Mouse (Mus musculus) inflammation-experienced regulatory T-cells (primary cell): ENCODE results near the gene Dpagt1. TPM values are rescaled to one million over a fixed set of nuclear protein-coding genes. Genes with fewer than 3 reads are reported as not detected.

ENCODE experiments used
- polyA plus RNA-seq, 2 experiments: library from polyadenylated mRNA; unstranded; fragments of 100-300 nt; shearing (Covaris generic); gene quantifications; one replicate each; pipeline ENCODE4 v1.2.1; 2017

Gene Dpagt1
- 10 to 100 TPM; 22.6 to 23.7 TPM for polyA plus RNA-seq

DNA sequence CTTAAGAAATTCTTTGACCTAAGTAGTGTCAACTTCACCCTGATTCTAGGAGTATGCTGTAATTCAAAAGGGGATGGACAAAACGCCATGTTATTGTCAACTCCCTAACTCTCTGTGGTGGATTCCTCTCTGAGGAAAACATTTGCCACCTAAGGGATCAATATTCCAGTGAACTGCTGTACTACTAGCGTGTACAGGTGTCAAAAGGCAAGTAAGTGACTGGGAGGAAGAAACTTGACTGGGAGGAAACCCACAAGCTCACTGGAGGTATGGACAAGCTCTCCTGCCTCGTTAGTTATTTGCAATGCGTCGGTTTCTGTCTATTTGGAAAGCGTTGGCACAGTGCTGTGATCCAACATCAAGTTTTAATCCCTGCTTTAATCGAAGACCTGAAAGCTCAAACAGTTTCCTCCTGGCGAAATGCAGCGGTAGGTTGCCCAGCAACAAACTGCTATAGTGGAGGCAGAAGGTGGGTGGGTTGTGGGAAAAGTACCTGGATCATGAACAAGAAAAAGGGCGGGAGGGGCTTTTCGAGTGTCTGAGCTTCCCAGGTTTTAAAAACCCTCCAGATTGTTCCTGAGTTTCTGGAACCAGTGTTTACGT is at the start of gene Dpagt1:
Gene Dpagt1, plus strand, starts transcription at position 252 of the 603 bp plus-strand sequence.

DNA sequence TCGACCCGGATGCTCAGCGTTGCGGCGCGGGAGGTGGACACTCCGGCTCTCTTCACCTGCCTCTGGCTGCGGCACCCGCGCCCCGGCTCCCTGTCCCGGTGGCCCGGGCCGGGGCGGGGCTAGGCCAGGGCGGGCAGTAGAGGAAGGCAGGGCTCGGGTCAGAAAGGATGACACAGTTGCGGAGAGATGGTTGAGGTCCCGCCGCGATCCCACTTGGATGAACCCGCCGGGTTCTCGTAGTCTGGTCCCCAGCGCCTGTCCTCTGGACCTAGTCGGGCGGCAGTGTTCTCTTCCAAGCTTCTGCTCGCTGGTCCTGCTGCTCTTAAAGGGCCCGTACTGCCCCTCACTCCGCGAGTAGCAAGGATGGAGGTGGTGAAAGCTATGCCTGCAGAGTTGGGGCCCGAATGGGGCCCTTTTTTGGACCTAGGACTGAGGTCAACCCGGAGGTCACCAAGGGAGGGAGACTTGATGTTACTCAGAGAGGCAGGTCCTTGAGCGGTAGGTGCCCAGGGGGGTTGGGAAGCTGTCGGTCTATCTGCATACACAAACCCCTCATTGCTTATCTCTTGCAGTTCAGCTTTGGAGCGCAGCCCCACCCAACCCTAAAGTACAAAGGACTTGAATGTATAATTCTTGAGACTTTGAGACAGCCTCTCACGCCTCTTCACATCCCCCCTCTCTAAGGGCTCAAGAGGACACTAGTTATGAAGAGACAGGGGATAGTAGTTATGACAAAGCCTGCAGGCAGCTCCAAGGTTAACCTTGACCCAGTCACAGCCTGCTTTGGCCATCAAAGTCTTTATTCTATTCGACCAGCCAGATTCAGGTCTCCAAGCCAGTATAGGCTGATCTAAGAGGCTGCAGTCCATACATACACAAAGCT is 37.5 kb upstream of the Dpagt1 start, which contains the start of gene Abcg4:
Gene Abcg4, minus strand, starts transcription at position 540 of the 883 bp plus-strand sequence.

DNA sequence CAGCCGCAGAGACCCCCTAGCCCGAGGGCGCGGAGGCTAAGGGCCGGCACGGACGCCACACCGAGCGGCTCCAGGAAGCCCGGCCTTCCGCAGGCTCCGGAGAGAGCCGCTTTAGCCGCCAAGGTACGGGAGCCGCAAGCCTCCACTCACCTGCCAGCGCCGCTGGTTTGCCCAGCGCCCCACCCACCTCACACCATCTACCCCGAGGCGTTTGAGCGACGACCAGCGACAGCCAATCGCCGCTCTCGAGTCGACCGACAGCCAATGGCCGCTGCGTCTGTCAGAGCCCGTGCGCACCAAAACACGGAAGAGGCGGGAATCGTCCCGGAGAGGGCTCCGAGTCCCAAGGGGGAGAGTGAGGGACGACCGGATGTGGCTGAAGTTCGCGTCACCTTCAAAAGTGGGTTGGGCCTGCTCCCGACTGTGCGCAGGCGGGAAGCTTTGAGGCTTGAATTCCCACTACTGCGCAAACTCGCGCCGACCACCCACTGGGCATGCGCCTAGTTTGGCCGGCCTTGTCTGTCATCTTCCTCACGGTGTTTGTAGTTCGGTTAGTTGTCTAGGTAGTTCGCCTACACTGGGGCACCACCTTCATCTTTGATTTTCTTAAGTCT is 20.2 kb upstream of the Dpagt1 start, which contains the start of gene Hinfp:
Gene Hinfp, minus strand, starts transcription at position 206 of the 614 bp plus-strand sequence.

DNA sequence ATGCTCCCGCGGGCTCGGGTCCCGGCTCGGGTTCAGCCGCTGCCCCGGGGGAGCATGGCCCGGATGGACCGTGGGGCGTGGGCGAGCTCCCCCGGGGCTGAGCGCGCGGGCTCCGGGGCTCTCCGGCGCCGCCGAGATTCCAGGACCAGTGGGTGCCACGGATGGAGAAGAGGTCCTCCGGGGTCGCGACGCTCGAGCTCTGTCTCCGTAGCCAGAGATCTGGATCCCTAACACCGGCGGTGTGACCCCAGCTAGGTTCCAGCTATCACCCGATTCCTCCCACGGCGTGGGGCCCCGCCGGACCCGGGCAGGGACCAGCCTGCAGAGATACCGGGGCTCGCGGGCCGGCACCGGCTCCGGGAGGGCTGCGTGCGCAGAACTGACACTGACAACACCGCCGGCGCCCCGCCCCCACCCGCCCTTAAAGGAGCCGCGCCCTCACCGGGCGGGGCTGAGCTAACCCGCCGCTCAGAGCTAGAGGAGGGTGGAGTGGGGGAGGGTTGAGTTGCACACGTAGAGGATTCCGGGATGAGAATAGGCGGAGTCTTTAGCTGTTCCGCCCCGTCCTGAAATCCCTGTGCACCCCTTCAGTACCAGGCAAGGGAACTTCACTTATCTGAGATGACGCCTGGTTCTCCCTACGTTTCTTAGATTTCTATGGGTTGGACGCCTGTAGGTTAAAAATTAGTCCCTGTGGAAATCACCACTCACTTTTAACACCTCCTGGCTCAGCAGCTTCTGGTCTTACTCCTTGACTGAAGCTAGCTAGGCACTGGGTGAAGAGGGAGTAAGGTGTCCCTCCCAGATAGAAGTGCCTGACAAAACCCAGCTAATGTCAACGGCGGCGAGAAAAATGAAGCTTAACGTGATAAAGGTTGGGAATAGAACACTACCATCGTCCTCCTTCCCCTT is 5.7 kb upstream of the Dpagt1 start, which contains the start of gene C2cd2l:
Gene C2cd2l, minus strand, starts transcription at position 399 of the 912 bp plus-strand sequence.

DNA sequence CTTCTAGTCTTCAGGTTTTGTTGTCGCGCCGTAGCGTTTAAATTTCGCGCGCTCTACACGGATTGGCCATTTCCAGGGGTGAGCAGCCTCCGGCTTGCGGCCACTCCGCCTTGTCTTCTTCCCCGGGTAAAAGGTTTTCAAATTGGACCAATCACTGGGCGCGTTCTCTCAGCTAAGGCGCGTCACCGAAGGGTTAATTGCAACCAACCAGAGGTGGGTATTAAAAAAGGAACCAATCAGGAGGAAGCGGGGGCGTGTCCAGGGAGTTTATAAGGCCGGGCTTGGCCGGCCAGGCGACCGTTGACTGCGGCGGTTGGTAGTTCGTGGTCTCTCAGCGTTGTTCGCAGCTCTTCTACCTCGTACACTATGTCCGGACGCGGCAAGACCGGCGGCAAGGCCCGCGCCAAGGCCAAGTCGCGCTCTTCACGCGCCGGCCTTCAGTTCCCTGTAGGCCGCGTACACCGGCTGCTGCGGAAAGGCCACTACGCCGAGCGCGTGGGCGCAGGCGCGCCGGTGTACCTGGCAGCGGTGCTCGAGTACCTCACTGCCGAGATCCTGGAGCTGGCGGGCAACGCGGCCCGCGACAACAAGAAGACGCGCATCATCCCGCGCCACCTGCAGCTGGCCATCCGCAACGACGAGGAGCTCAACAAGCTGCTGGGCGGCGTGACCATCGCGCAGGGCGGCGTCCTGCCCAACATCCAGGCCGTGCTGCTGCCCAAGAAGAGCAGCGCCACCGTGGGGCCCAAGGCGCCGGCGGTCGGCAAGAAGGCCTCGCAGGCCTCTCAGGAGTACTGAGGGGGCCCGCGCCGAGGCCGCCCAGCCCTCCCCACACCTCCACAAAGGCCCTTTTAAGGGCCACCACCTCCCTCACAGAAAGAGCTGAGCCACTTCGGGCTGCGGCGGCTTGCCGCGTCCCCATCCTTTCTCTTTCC is 8.8 kb downstream of the Dpagt1 start, which contains the start of gene H2afx:
Gene H2afx, plus strand, starts transcription at position 299 of the 935 bp plus-strand sequence.

DNA sequence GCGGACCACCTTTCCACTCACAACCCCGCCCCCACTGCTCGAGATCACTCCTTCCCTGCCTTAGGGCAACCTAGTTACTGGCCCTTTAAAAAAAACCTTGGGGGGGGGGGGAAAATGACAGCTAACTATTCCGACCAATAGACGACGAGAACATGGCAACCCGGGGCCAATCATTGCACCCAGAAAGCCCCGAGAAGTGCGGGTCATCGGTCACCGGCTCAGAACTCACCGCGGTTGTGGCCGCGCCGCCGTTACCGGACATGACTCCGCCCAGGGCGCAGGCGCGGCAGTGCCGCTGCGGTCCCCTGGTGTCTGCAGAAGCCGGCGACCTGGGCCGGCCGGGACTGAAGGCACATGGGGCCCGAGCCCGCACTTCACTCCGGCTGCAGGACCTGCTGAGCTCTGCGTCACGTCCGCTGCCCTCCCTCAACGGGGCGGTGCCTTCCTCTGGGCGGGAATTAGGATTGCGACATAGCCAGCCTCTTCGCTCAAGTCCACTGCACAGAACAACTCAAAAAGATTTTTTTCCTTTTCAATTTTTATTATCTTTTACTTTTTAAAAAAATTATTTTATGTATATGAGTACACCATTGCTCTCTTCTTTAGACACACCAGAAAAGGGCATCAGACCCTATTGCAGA is 18.1 kb downstream of the Dpagt1 start, which contains the start of gene Hmbs:
Gene Hmbs, minus strand, starts transcription at position 448 of the 641 bp plus-strand sequence.

DNA sequence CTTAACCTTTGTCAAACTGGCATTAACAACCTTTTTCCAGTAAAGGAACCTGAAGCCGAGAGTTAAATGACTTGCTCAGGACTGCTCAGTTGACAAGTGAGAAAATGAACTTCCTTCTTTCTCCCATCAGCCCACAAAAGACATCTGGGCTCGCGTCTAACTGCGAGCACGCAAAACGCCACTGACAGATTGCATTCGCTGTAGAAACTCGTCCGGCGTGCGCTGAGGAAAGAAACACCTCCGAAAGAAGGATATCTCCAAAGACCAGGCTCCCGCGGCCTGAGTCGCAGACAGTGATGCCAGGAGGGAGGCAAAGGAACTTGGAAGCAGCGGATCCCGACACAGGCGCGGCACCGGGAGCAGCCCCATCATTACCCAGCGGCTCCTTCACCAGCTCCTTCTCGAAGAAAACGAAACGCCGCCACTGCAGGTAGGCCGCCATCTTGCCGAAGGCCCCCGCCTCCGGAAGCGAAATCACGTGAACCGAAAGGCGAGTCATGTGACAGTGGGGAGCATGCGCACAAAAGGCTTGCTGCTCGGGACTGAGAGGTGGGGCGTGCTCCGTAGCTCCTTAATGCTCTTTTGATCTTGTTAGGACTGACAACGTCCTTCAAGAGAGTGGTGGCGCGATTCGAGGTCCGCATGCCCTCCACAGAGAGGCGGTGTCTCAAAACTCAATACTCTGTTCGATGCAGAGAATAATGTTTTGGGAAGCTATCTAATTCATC is 35.5 kb downstream of the Dpagt1 start, which contains the start of gene Vps11:
Gene Vps11, minus strand, starts transcription at position 481 of the 728 bp plus-strand sequence.

DNA sequence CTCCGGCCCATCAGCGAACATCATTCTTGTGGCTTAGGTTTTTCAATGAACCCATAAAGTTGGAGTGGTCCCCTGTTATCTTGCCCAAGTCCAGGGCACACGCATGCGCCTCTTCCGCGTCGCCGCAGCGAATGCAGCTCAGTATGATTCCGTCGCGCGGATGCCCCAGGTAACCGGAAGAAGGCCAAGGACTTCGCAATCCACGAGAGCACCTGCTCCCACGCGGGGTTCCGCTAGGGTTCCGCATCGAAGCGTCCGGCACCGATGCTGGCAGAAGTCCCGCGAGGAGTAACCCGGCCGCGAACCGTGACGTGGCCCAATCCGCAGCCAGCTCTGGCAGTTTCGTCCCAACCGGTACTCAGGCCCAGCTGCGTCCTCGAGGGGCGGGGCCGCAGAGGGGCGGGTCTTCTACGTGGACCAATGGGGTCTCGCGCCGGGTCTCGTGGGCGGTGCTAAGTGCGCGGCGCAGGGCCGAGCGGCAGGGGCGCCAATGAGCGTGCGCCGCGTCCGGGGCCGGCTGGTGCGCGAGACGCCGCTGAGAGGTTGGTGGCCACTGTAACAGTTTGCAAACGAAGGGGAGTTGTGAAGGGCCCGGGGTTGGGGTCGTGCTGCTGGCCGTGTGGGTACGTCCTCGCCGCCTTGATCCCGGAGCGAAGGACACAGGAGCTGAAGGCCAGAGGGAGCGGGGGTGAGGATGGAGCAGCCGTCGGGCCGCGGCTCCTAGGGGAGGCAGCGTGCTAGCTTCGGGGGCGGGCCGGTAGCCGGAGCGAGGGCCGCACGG is 53.4 kb downstream of the Dpagt1 start, which contains the start of gene Hyou1:
Gene Hyou1, plus strand, starts transcription at position 437 of the 781 bp plus-strand sequence.

Other genes with a start within 250 kb of the Dpagt1 start
- gene Mfrp, start 224.3 kb upstream of the Dpagt1 start, polyA plus RNA-seq, result under 1 TPM in 1 of 2 experiments, not detected in 1; 0.86 TPM
- gene C1qtnf5, start 218.8 kb upstream of the Dpagt1 start, polyA plus RNA-seq, result not detected
- under 1 TPM in 1 of 2 experiments, not detected in 1; 0.12 TPM for gene Gm49380, start 212.5 kb upstream of the Dpagt1 start, polyA plus RNA-seq
- gene Rnf26, start 212.5 kb upstream of the Dpagt1 start, polyA plus RNA-seq, result 10 to 100 TPM; 24.5 to 37.9 TPM
- under 1 TPM in 1 of 2 experiments, not detected in 1; 0.75 TPM for gene Mcam, start 191.6 kb upstream of the Dpagt1 start, polyA plus RNA-seq
- 10 to 100 TPM; 26.8 to 44.8 TPM for gene Cbl, start 92.0 kb upstream of the Dpagt1 start, polyA plus RNA-seq
- gene Ccdc153, start 85.3 kb upstream of the Dpagt1 start, polyA plus RNA-seq, result not detected
- under 1 TPM in 1 of 2 experiments, not detected in 1; 0.52 TPM for gene Pdzd3, start 74.5 kb upstream of the Dpagt1 start, polyA plus RNA-seq
- 10 to 100 TPM; 11.3 to 16.4 TPM for gene Nlrx1, start 57.4 kb upstream of the Dpagt1 start, polyA plus RNA-seq
- gene Abcg4, start 37.4 kb upstream of the Dpagt1 start, polyA plus RNA-seq, result 1 to 10 TPM in 1 of 2 experiments, not detected in 1; 1.8 TPM
- 10 to 100 TPM; 23.9 to 26.8 TPM for gene Hinfp, start 20.3 kb upstream of the Dpagt1 start, polyA plus RNA-seq
- 10 to 100 TPM; 14.2 to 23.6 TPM for gene C2cd2l, start 5.7 kb upstream of the Dpagt1 start, polyA plus RNA-seq
- 10 to 100 TPM; 65.6 to 69.5 TPM for gene H2afx, start 8.7 kb downstream of the Dpagt1 start, polyA plus RNA-seq
- gene Hmbs, start 18.2 kb downstream of the Dpagt1 start, polyA plus RNA-seq, result 10 to 100 TPM; 30.2 to 35.7 TPM
- 10 to 100 TPM; 58.3 to 75.2 TPM for gene Vps11, start 35.7 kb downstream of the Dpagt1 start, polyA plus RNA-seq
- 10 to 100 TPM; 14.3 to 22.9 TPM for gene Hyou1, start 53.5 kb downstream of the Dpagt1 start, polyA plus RNA-seq
- 10 to 100 TPM; 25.8 to 34.7 TPM for gene Slc37a4, start 70.8 kb downstream of the Dpagt1 start, polyA plus RNA-seq
- 1,000 to 10,000 TPM; 1,442 to 1,600 TPM for gene Rps25, start 81.1 kb downstream of the Dpagt1 start, polyA plus RNA-seq
- gene Trappc4, start 81.6 kb downstream of the Dpagt1 start, polyA plus RNA-seq, result 100 to 1,000 TPM; 121 to 140 TPM
- gene Ccdc84, start 92.5 kb downstream of the Dpagt1 start, polyA plus RNA-seq, result 10 to 100 TPM; 52.3 to 59.9 TPM
- gene Foxr1, start 115.1 kb downstream of the Dpagt1 start, polyA plus RNA-seq, result under 1 TPM in 1 of 2 experiments, not detected in 1; 0.15 TPM
- gene Upk2, start 129.0 kb downstream of the Dpagt1 start, polyA plus RNA-seq, result under 1 TPM in 1 of 2 experiments, not detected in 1; 0.70 TPM
- 10 to 100 TPM; 20.6 to 24.6 TPM for gene Bcl9l, start 156.8 kb downstream of the Dpagt1 start, polyA plus RNA-seq
- 10 to 100 TPM in 1 of 2 experiments, 1 to 10 TPM in 1; 7.7 to 67.4 TPM for gene Cxcr5, start 235.9 kb downstream of the Dpagt1 start, polyA plus RNA-seq